ENCODE assay signal across 16 mouse cellular contexts in the genomic region with DNA sequence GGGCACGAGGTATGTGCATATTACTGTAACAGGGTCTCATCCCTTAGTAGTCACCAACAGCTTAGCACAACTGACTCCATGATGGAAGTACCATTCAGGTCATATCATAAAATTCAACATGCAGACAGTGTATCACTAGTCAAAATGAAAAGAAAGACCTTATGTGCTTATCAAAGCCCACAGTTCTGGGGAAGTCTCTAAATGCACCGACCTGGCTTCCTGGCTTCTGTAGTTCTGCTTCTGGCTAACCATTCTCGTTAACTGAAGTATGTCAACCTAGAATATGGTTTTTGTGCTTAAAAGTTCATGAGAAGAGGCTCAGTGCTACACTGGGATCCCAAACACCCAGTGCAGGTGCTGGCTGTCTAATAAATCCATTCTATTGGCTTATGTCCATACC. TPM values are rescaled to one million over a fixed set of nuclear protein-coding genes. Genes with fewer than 3 reads are reported as not detected.
"Had no signal": no experiment of that assay in that cellular context is flagged by ENCODE, and none has a peak within 500 bp of the region (broad histone marks: within the 10 kb centered on the region; RNA-seq: fewer than 3 reads in every experiment).

No protein-coding gene starts in this region.

- H3K9ac ChIP-seq: neural tube, embryonic 15.5 days; stomach, embryonic 15.5 days had no signal

- H3K4me3 ChIP-seq: neural tube, embryonic 15.5 days; stomach, embryonic 15.5 days had no signal

- H3K9me3 ChIP-seq: neural tube, embryonic 15.5 days; stomach, embryonic 15.5 days had no signal

- H3K4me1 ChIP-seq: neural tube, embryonic 15.5 days; stomach, embryonic 15.5 days had no signal

- H3K27me3 ChIP-seq: neural tube, embryonic 15.5 days; stomach, embryonic 15.5 days had no signal

- H3K36me3 ChIP-seq: neural tube, embryonic 15.5 days; stomach, embryonic 15.5 days had no signal

- H3K4me2 ChIP-seq: neural tube, embryonic 15.5 days; stomach, embryonic 15.5 days had no signal

- H3K27ac ChIP-seq: neural tube, embryonic 15.5 days; stomach, embryonic 15.5 days; stomach, postnatal 0 days had no signal

- DNase-seq: retina, postnatal 1 day; right cerebral cortex, adult 18-20 months; right cerebral cortex, postnatal 14 days; right cerebral cortex, postnatal 25 days; right cerebral cortex, postnatal 4 days; spleen, adult 18-20 months; thymus, adult 18-20 months; thymus, adult 2 months; thymus, postnatal 14 days; thymus, postnatal 25 days; thymus, postnatal 36 days; thymus, postnatal 4 days had no signal

RNA-seq across cellular contexts. Expression of a gene that starts 27.3 kb away (rescaled TPM):
- total RNA-seq: neutrophil, adult 5-6 weeks had no signal
